Mouse (Mus musculus) MEL (cell line): ENCODE results near the gene Mcl1. TPM values are rescaled to one million over a fixed set of nuclear protein-coding genes. Genes with fewer than 3 reads are reported as not detected.
"Not testable (repeated sequence)": the region's sequence is repeated elsewhere in the genome, so short reads cannot be mapped to it uniquely, and the experiment has no call there.

Source experiments
- DNase-seq: peaks from one replicate; pipeline ENCODE4 v3.0.0; 2011; ENCODE audit warnings: low read depth, low spot score
- H3K27ac ChIP-seq: 2 replicates; pipeline ENCODE4 v1.5.1; 2012; ENCODE audit warnings: low read depth, mild to moderate bottlenecking, control low read depth, low read length, moderate library complexity; ENCODE audit not compliant: control insufficient read depth
- H3K27me3 ChIP-seq, 2 experiments: fragments of 150-350 bp in 1 of 2; sonication (generic) in 1 of 2; 2 replicates each; pipeline ENCODE4 v1.6.1; 2012; ENCODE audit warnings: low read length in 2 of 2, mild to moderate bottlenecking in 2 of 2, improper control_type of control experiment in 1 of 2, moderate library complexity in 1 of 2; ENCODE audit not compliant: insufficient read depth in 2 of 2, control insufficient read depth in 1 of 2
- H3K36me3 ChIP-seq, 2 experiments: 2 replicates each; pipeline ENCODE4 v1.6.1; 2012 to 2014; ENCODE audit warnings: low read length in 2 of 2, improper control_type of control experiment in 1 of 2, inconsistent platforms in 1 of 2, mild to moderate bottlenecking in 1 of 2; ENCODE audit not compliant: insufficient read depth in 2 of 2, control insufficient read depth in 1 of 2
- H3K4me1 ChIP-seq, 2 experiments: fragments of 150-350 bp in 1 of 2; sonication (generic) in 1 of 2; 2 replicates each; pipeline ENCODE4 v1.6.1; 2012; ENCODE audit warnings: low read length in 2 of 2, improper control_type of control experiment in 1 of 2, mild to moderate bottlenecking in 1 of 2; ENCODE audit not compliant: insufficient read depth in 2 of 2, control insufficient read depth in 1 of 2
- H3K4me3 ChIP-seq, 2 experiments: fragments of 150-350 bp in 1 of 2; sonication (generic) in 1 of 2; 2 replicates each; pipeline ENCODE4 v1.5.1; 2012; ENCODE audit warnings: low read depth in 2 of 2, low read length in 2 of 2, mild to moderate bottlenecking in 2 of 2, moderate library complexity in 2 of 2, control low read depth in 1 of 2, improper control_type of control experiment in 1 of 2; ENCODE audit not compliant: control insufficient read depth in 1 of 2, insufficient read depth in 1 of 2
- H3K79me2 ChIP-seq: 2 replicates; pipeline ENCODE4 v1.6.1; 2012; ENCODE audit warnings: mild to moderate bottlenecking, low read length, moderate library complexity; ENCODE audit not compliant: control insufficient read depth, poor library complexity, insufficient read depth
- H3K9ac ChIP-seq: 2 replicates; pipeline ENCODE4 v1.6.1; 2012; ENCODE audit warnings: low read depth, mild to moderate bottlenecking, control low read depth, low read length, moderate library complexity; ENCODE audit not compliant: control insufficient read depth, poor library complexity, severe bottlenecking
- H3K9me3 ChIP-seq: fragments of 150-350 bp; sonication (generic); replicated peaks from 2 replicates; pipeline ENCODE4 v1.6.1; 2012; ENCODE audit warnings: mild to moderate bottlenecking, low read length, improper control_type of control experiment, moderate library complexity; ENCODE audit not compliant: insufficient read depth
- CHD1 ChIP-seq: IDR thresholded peaks from 2 replicates; pipeline ENCODE4 v1.6.1; 2012; ENCODE audit warnings: low read depth, mild to moderate bottlenecking, inconsistent platforms, low read length, improper control_type of control experiment
- ELF1 ChIP-seq: IDR thresholded peaks from 2 replicates; pipeline ENCODE4 v1.6.1; 2014; ENCODE audit warnings: low read depth, mild to moderate bottlenecking, inconsistent platforms, low read length, improper control_type of control experiment, moderate library complexity
- EP300 ChIP-seq, 2 experiments: IDR thresholded peaks; 2 replicates each; pipeline ENCODE4 v1.6.1; 2011; ENCODE audit warnings: improper control_type of control experiment in 2 of 2, low read length in 2 of 2, low read depth in 1 of 2, mild to moderate bottlenecking in 1 of 2
- ETS1 ChIP-seq: IDR thresholded peaks from 2 replicates; pipeline ENCODE4 v1.6.1; 2012; ENCODE audit warnings: low read depth, mild to moderate bottlenecking, inconsistent platforms, low read length, improper control_type of control experiment, moderate library complexity
- GABPA ChIP-seq: IDR thresholded peaks from 2 replicates; pipeline ENCODE4 v1.6.1; 2012; ENCODE audit warnings: low read depth, mild to moderate bottlenecking, inconsistent platforms, low read length, improper control_type of control experiment, moderate library complexity
- MAX ChIP-seq: IDR thresholded peaks from 2 replicates; pipeline ENCODE4 v1.6.1; 2011; ENCODE audit warnings: low read length, improper control_type of control experiment
- MAZ ChIP-seq: IDR thresholded peaks from 2 replicates; pipeline ENCODE4 v1.6.1; 2012; ENCODE audit warnings: low read depth, mild to moderate bottlenecking, inconsistent platforms, low read length, improper control_type of control experiment
- MEF2A ChIP-seq: IDR thresholded peaks from 2 replicates; pipeline ENCODE4 v1.6.1; 2014; ENCODE audit warnings: low read depth, mild to moderate bottlenecking, inconsistent platforms, low read length, improper control_type of control experiment; ENCODE audit not compliant: poor library complexity, insufficient replicate concordance, severe bottlenecking; ENCODE audit errors: extremely low read depth
- MXI1 ChIP-seq: IDR thresholded peaks from 2 replicates; pipeline ENCODE4 v1.6.1; 2011; ENCODE audit warnings: mild to moderate bottlenecking, low read depth, low read length, improper control_type of control experiment
- MYC ChIP-seq: IDR thresholded peaks from 2 replicates; pipeline ENCODE4 v1.6.1; 2011; ENCODE audit warnings: low read depth, mild to moderate bottlenecking, low read length, improper control_type of control experiment, moderate library complexity
- NELFE ChIP-seq: IDR thresholded peaks from 2 replicates; pipeline ENCODE4 v1.6.1; 2011; ENCODE audit warnings: low read depth, low read length, improper control_type of control experiment
- NRF1 ChIP-seq: IDR thresholded peaks from 2 replicates; pipeline ENCODE4 v1.6.1; 2014; ENCODE audit warnings: low read depth, mild to moderate bottlenecking, inconsistent platforms, low read length, improper control_type of control experiment, moderate library complexity; ENCODE audit not compliant: poor library complexity, insufficient read depth, severe bottlenecking
- POLR2A ChIP-seq, 2 experiments: IDR thresholded peaks; 2 replicates each; pipeline ENCODE4 v1.6.1; 2011 to 2012; ENCODE audit warnings: low read length in 2 of 2, mild to moderate bottlenecking in 2 of 2, control low read depth in 1 of 2, improper control_type of control experiment in 1 of 2, low read depth in 1 of 2, moderate library complexity in 1 of 2; ENCODE audit not compliant: control insufficient read depth in 1 of 2, insufficient read depth in 1 of 2, poor library complexity in 1 of 2
- POLR2AphosphoS2 ChIP-seq: IDR thresholded peaks from 2 replicates; pipeline ENCODE4 v1.6.1; 2011; ENCODE audit warnings: low read length, improper control_type of control experiment
- POLR2AphosphoS5 ChIP-seq: IDR thresholded peaks from 2 replicates; pipeline ENCODE4 v1.6.1; 2012; ENCODE audit warnings: low read depth, borderline replicate concordance, mild to moderate bottlenecking, inconsistent platforms, low read length, moderate library complexity, mixed read lengths
- RAD21 ChIP-seq: IDR thresholded peaks from 2 replicates; pipeline ENCODE4 v1.6.1; 2011; ENCODE audit warnings: mild to moderate bottlenecking, low read depth, low read length, improper control_type of control experiment
- SMC3 ChIP-seq: IDR thresholded peaks from 2 replicates; pipeline ENCODE4 v1.6.1; 2011; ENCODE audit warnings: low read depth, low read length, improper control_type of control experiment
- TCF12 ChIP-seq: IDR thresholded peaks from 2 replicates; pipeline ENCODE4 v1.6.1; 2014; ENCODE audit warnings: low read depth, mild to moderate bottlenecking, inconsistent platforms, low read length, improper control_type of control experiment, moderate library complexity
- UBTF ChIP-seq: IDR thresholded peaks from 2 replicates; pipeline ENCODE4 v1.6.1; 2012; ENCODE audit warnings: low read depth, mild to moderate bottlenecking, inconsistent platforms, low read length, improper control_type of control experiment, moderate library complexity, borderline replicate concordance; ENCODE audit not compliant: insufficient read depth
- USF1 ChIP-seq: IDR thresholded peaks from 2 replicates; pipeline ENCODE4 v1.6.1; 2014; ENCODE audit warnings: low read depth, mild to moderate bottlenecking, inconsistent platforms, low read length, improper control_type of control experiment, moderate library complexity
- ZKSCAN1 ChIP-seq: IDR thresholded peaks from 2 replicates; pipeline ENCODE4 v1.6.1; 2012; ENCODE audit warnings: low read depth, mild to moderate bottlenecking, inconsistent platforms, low read length, improper control_type of control experiment, moderate library complexity
- polyA plus RNA-seq, 2 experiments: library from polyadenylated mRNA; stranded (reverse) in 1 of 2; unstranded in 1 of 2; fragments of >175 nt in 1 of 2; fragments of >200 nt in 1 of 2; gene quantifications; 2 replicates each; pipeline versions ENCODE4 v1.2.1 to v1.2.4; 2012; ENCODE audit warnings: low replicate concordance in 2 of 2, low read depth in 1 of 2; ENCODE audit not compliant: insufficient read length in 2 of 2, insufficient read depth in 1 of 2, missing spikeins in 1 of 2
- total RNA-seq: library from RNA; depleted of rRNA; stranded (reverse); fragments of 300-350 nt; gene quantifications from 2 replicates; pipeline ENCODE4 v1.2.3, GENCODE M21; 2012

Gene Mcl1
- total and polyA plus RNA-seq, 3 experiments, result 142 to 211 (median 156) TPM

GRCm38 (mm10) chr3:95689940-95690339 lies 31.4 kb downstream of the Mcl1 start:
- TF ChIP-seq MAZ (no peak), POLR2AphosphoS5 (no peak), EP300 (IDR thresholded peaks at IDR 0.05; ENCODE audit: low read depth in 1 of 2, low read length in 2 of 2) (no peak), TCF12 (no peak), RAD21 (no peak), POLR2A (IDR thresholded peaks at IDR 0.05; ENCODE audit: control insufficient read depth in 1 of 2, insufficient read depth in 1 of 2, low read depth in 1 of 2, low read length in 2 of 2, poor library complexity in 1 of 2) (no peak), ETS1 (no peak), POLR2AphosphoS2 (no peak), NRF1 (no peak), SMC3 (no peak), MEF2A (no peak), MAX (no peak), UBTF (no peak)
- no peaks in the 10 kb centered on the region for H3K9me3 ChIP-seq
- H3K27me3 ChIP-seq, result no peaks in the 10 kb centered on the region
- H3K79me2 ChIP-seq, result no peaks in the 10 kb centered on the region
- no peaks in the 10 kb centered on the region for H3K36me3 ChIP-seq
- H3K27ac ChIP-seq, result no peak overlapping the region
- H3K9ac ChIP-seq, result no peak overlapping the region
- no peak overlapping the region for H3K4me3 ChIP-seq
- no peak for DNase-seq
- H3K4me1 ChIP-seq, result peaks cover 0 to 7% of the 10 kb centered on the region in 2 experiments; a peak in 1 of 4 replicates

DNA sequence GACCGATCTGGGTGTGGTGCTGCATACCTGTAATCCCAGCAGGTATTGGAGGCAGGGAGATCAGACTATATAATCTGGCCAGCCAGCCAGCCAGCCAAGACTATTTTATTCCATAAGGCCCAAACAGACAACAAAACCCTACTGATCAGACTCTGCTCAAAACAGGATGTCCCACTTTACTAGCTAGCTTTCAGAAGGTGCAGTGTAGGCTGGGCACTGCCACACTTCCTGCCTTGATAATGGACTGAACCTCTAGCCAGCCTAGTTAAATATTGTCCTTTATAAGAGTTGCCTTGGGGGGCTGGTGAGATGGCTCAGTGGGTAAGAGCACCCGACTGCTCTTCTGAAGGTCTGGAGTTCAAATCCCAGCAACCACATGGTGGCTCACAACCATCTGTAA lies 32.0 kb downstream of the Mcl1 start:
- not testable (repeated sequence) for H3K27ac ChIP-seq, H3K9ac ChIP-seq, H3K4me1 ChIP-seq

GRCm38 (mm10) chr3:95692677-95693076 lies 34.1 kb downstream of the Mcl1 start:
- Histone ChIP-seq H3K27me3 (no peaks in the 10 kb centered on the region), H3K4me1 (peaks cover 0 to 7% of the 10 kb centered on the region in 2 experiments; a peak in 1 of 4 replicates), H3K9me3 (no peaks in the 10 kb centered on the region), H3K9ac (no peak overlapping the region), H3K27ac (no peak overlapping the region), H3K36me3 (no peaks in the 10 kb centered on the region), H3K4me3 (no peak overlapping the region), H3K79me2 (no peaks in the 10 kb centered on the region)
- no peak for DNase-seq
- TF ChIP-seq ELF1 (no peak), MYC (no peak), TCF12 (no peak), GABPA (no peak), ETS1 (no peak), USF1 (no peak), CHD1 (no peak), MXI1 (no peak), POLR2AphosphoS5 (no peak), NELFE (no peak), ZKSCAN1 (no peak)

More for the DNA sequence above, 32.0 kb downstream of the Mcl1 start:
- DNase-seq, H3K27me3 ChIP-seq, H3K79me2 ChIP-seq, H3K4me3 ChIP-seq, H3K9me3 ChIP-seq, H3K36me3 ChIP-seq: not testable (repeated sequence)
